Mouse (Mus musculus): ENCODE measurements around the gene Lamp1.

- no peak for TF ChIP-seq CTCF (IDR thresholded peaks at IDR 0.05; ENCODE audit: insufficient read depth, low read depth, low read length)
- no peak for TF ChIP-seq POLR2A (IDR thresholded peaks at IDR 0.05; ENCODE audit: insufficient read depth, low read depth, low read length)
Measured at GRCm38 (mm10) chr8:13111917-13112316, 47.0 kb upstream of the Lamp1 start.

Data from olfactory bulb, adult 2 months (tissue).